Mouse (Mus musculus): ENCODE data around the gene Pou2af1. TPM values are rescaled to one million over a fixed set of nuclear protein-coding genes. Genes with fewer than 3 reads are reported as not detected.
A peak's percentile ranks its signal among the peaks of the same experiment; 100 is the strongest.

The Pou2af1 gene
- polyA plus RNA-seq, 1 experiment from 2014 or later: 0.09 TPM

GRCm38 (mm10) chr9:51278500-51279381 is 65.2 kb downstream of the Pou2af1 start, which contains the start of gene Colca2:
TSS of gene Colca2 (minus strand) at chr9:51278569.
- Histone ChIP-seq H3K9me3 (replicated peaks; ENCODE audit: control insufficient read depth, low read length) (no peaks in the 10 kb centered on the region), H3K27me3 (replicated peaks; ENCODE audit: control insufficient read depth, insufficient read depth, low read length) (peaks cover 18% of the 10 kb centered on the region), H3K4me1 (ENCODE audit: control insufficient read depth, insufficient read depth, low read length) (0 out of 2 replicates have a peak, but pooled peaks cover 4% of the 10 kb centered on the region), H3K4me2 (ENCODE audit: low read length) (peak within 1 kb of the TSS; percentile 80), H3K9ac (ENCODE audit: low read length) (peak within 1 kb of the TSS; percentile 59), H3K27ac (ENCODE audit: low read depth, low read length) (no peak within 1 kb of the TSS), H3K36me3 (ENCODE audit: control insufficient read depth, insufficient read depth, low read length) (no peaks in the 10 kb centered on the region), H3K4me3 (ENCODE audit: low read depth, low read length) (peak within 1 kb of the TSS; percentile 40)
- WGBS: under 1% methylated on average over 53 of the region's 53 CpGs
- ATAC-seq (peak; percentile 97), DNase-seq (ENCODE audit: low spot score) (peak; percentile 76)

GRCm38 (mm10) chr9:51286079-51286478 is 72.6 kb downstream of the Pou2af1 start:
- ATAC-seq: no peak
- H3K9ac ChIP-seq (ENCODE audit: low read length): no peak overlapping the region
- H3K4me2 ChIP-seq (ENCODE audit: low read length): no peak overlapping the region
- 63% methylated on average over 2 of the region's 2 CpGs for WGBS
- no peak overlapping the region for H3K4me3 ChIP-seq (ENCODE audit: low read depth, low read length)
- H3K9me3 ChIP-seq (replicated peaks; ENCODE audit: control insufficient read depth, low read length): no peaks in the 10 kb centered on the region
- H3K27ac ChIP-seq (ENCODE audit: low read depth, low read length): no peak overlapping the region
- H3K36me3 ChIP-seq (ENCODE audit: control insufficient read depth, insufficient read depth, low read length): no peaks in the 10 kb centered on the region
- no peaks in the 10 kb centered on the region for H3K4me1 ChIP-seq (ENCODE audit: control insufficient read depth, insufficient read depth, low read length)
- no peak for DNase-seq (ENCODE audit: low spot score)
- no peaks in the 10 kb centered on the region for H3K27me3 ChIP-seq (replicated peaks; ENCODE audit: control insufficient read depth, insufficient read depth, low read length)

Other genes starting within 250 kb of the Pou2af1 start
- 12.6 and 14.3 TPM in 2 replicates for gene Sik2, start 204.6 kb upstream of the Pou2af1 start, polyA plus RNA-seq (2014; fragmentation: Nextera tagmentation; extraction: Ambion mirVana)
- not detected in 2 replicates for gene Btg4, start 152.8 kb upstream of the Pou2af1 start, polyA plus RNA-seq (2014; fragmentation: Nextera tagmentation; extraction: Ambion mirVana)
- 1.7 and 2.1 TPM in 2 replicates for gene Layn, start 136.6 kb upstream of the Pou2af1 start, polyA plus RNA-seq (2014; fragmentation: Nextera tagmentation; extraction: Ambion mirVana)
- 1.2 TPM in 2 replicates for gene 4833427G06Rik, start 111.6 kb upstream of the Pou2af1 start, polyA plus RNA-seq (2014; fragmentation: Nextera tagmentation; extraction: Ambion mirVana)
- 0.04 TPM in 1 of 2 replicates, not detected in the other for gene Gm32742, start 48.2 kb upstream of the Pou2af1 start, polyA plus RNA-seq (2014; fragmentation: Nextera tagmentation; extraction: Ambion mirVana)
- gene Colca2, start 64.9 kb downstream of the Pou2af1 start, polyA plus RNA-seq (2014; fragmentation: Nextera tagmentation; extraction: Ambion mirVana): 0.80 and 1.7 TPM in 2 replicates
- not detected in 2 replicates for gene 1810046K07Rik, start 115.2 kb downstream of the Pou2af1 start, polyA plus RNA-seq (2014; fragmentation: Nextera tagmentation; extraction: Ambion mirVana)

Data from forebrain, embryonic 14.5 days (tissue).